Mouse (Mus musculus) small intestine, adult 2 months (tissue): ENCODE results near the gene Mindy4b-ps.

Source experiments
- CTCF ChIP-seq: fragments of 200-500 bp; IDR thresholded peaks from 2 replicates; pipeline ENCODE4 v1.5.1; 2012; ENCODE audit warnings: low read depth, mild to moderate bottlenecking, control low read depth, inconsistent platforms, low read length, moderate library complexity, mixed read lengths; ENCODE audit not compliant: insufficient replicate concordance, insufficient read length; ENCODE audit errors: extremely low read depth
- POLR2A ChIP-seq: fragments of 200-500 bp; IDR thresholded peaks from 2 replicates; pipeline ENCODE4 v1.6.1; 2012; ENCODE audit warnings: low read depth, mild to moderate bottlenecking, control low read depth, inconsistent platforms, low read length, moderate library complexity

GRCm38 (mm10) chr3:58756429-58756828, 65.7 kb downstream of the Mindy4b-ps start:
- TF ChIP-seq CTCF (no peak), POLR2A (no peak)
